In the genomic region with DNA sequence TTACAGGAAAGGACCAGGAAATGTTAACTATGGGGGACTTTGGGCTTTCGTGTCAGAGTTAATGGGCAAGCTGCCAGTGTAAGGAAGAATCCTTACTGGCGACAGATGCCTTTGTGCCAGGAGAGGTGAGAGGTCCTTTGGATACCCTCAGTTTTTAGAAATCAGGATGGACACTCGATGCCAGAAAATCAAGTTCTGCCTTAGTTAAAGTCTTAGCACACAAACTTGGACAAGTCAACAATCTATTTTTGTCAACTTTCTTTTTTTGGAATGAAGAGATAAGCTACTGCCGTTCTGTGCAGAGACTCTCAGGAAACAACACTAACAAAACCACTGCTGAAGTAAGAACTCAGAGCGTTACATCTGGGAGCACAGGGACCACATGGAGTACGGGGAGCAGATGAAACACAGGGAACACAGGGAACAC, we compare ENCODE assay signal across 14 mouse cellular contexts. TPM values are rescaled to one million over a fixed set of nuclear protein-coding genes. Genes with fewer than 3 reads are reported as not detected.
DNase-seq lines count a peak whose midpoint lies in the region; ATAC-seq lines count a peak whose summit lies in the region.
"Had no signal": no experiment of that assay in that cellular context is flagged by ENCODE, and none has a peak within 500 bp of the region (broad histone marks: within the 10 kb centered on the region; RNA-seq: fewer than 3 reads in every experiment).

No protein-coding gene starts in this region.

- no peak for ATAC-seq in embryonic facial prominence, embryonic 14.5 days (ENCODE audit: low read depth)
- no peak for ATAC-seq in heart, embryonic 15.5 days (replicated peaks; ENCODE audit: insufficient number of reproducible peaks, insufficient read depth, low FRiP score, low read depth)
- ATAC-seq: intestine, embryonic 16.5 days had no signal

- H3K9ac ChIP-seq in embryonic facial prominence, embryonic 14.5 days (ENCODE audit: low read depth, low read length) = no peak overlapping the region
- H3K9ac ChIP-seq in heart, embryonic 15.5 days = no peak overlapping the region
- H3K9ac ChIP-seq: embryonic facial prominence, embryonic 15.5 days; liver, embryonic 15.5 days had no signal

- peak; percentile 12 for DNase-seq in embryonic facial prominence, embryonic 14.5 days (ENCODE audit: low spot score)
- no peak for DNase-seq in embryonic facial prominence, embryonic 10.5 days (ENCODE audit: low spot score)
- peak; percentile 7 for DNase-seq in NIH3T3 (ENCODE audit: low read depth)
- peak; percentile 81 for DNase-seq in kidney, postnatal 14 days
- no peak for DNase-seq in ovary, postnatal 10 days (ENCODE audit: low spot score)
- no peak for DNase-seq in testis, postnatal 10 days (ENCODE audit: low spot score)
- no peak for DNase-seq in urinary bladder, adult 18-20 months (ENCODE audit: low spot score in 2 of 2)
- DNase-seq: cerebellum, postnatal 14 days; midbrain, embryonic 14.5 days; right cerebral cortex, postnatal 4 days had no signal

- H3K36me3 ChIP-seq in embryonic facial prominence, embryonic 14.5 days (ENCODE audit: control insufficient read depth, insufficient read depth, low read length) = 0 out of 2 replicates have a peak, but pooled peaks cover 12% of the 10 kb centered on the region
- peaks cover 19% of the 10 kb centered on the region for H3K36me3 ChIP-seq in embryonic facial prominence, embryonic 10.5 days (replicated peaks)
- peaks cover 4% of the 10 kb centered on the region; the same call in 1 of the 2 replicates for H3K36me3 ChIP-seq in heart, embryonic 15.5 days
- H3K36me3 ChIP-seq: liver, embryonic 15.5 days had no signal

- H3K27me3 ChIP-seq in embryonic facial prominence, embryonic 14.5 days (replicated peaks; ENCODE audit: control insufficient read depth, insufficient read depth, low read length) = no peaks in the 10 kb centered on the region
- no peaks in the 10 kb centered on the region for H3K27me3 ChIP-seq in embryonic facial prominence, embryonic 10.5 days (replicated peaks; ENCODE audit: low read depth, poor library complexity, severe bottlenecking)
- H3K27me3 ChIP-seq in heart, embryonic 15.5 days = no peaks in the 10 kb centered on the region
- H3K27me3 ChIP-seq: embryonic facial prominence, embryonic 15.5 days; liver, embryonic 15.5 days had no signal

- H3K4me1 ChIP-seq in embryonic facial prominence, embryonic 14.5 days (ENCODE audit: control insufficient read depth, insufficient read depth, low read length) = no peaks in the 10 kb centered on the region
- H3K4me1 ChIP-seq in embryonic facial prominence, embryonic 10.5 days = peaks cover 5% of the 10 kb centered on the region
- peaks cover 43% of the 10 kb centered on the region for H3K4me1 ChIP-seq in heart, embryonic 15.5 days (replicated peaks)
- H3K4me1 ChIP-seq: liver, embryonic 15.5 days had no signal

- WGBS in embryonic facial prominence, embryonic 14.5 days = 62% methylated on average over 6 of the region's 6 CpGs
- WGBS in embryonic facial prominence, embryonic 10.5 days = 85% methylated on average over 6 of the region's 6 CpGs
- WGBS in heart, embryonic 15.5 days = 11% methylated on average over 6 of the region's 6 CpGs

- no peaks in the 10 kb centered on the region for H3K9me3 ChIP-seq in embryonic facial prominence, embryonic 14.5 days (ENCODE audit: control insufficient read depth, low read length)
- H3K9me3 ChIP-seq in embryonic facial prominence, embryonic 10.5 days = no peaks in the 10 kb centered on the region
- H3K9me3 ChIP-seq in heart, embryonic 15.5 days (replicated peaks) = no peaks in the 10 kb centered on the region
- H3K9me3 ChIP-seq: embryonic facial prominence, embryonic 15.5 days; liver, embryonic 15.5 days had no signal

- H3K4me2 ChIP-seq in embryonic facial prominence, embryonic 14.5 days (ENCODE audit: low read depth, low read length) = no peak overlapping the region
- 0 out of 2 replicates have a peak overlapping the region, but pooled peaks have one; percentile 22 for H3K4me2 ChIP-seq in heart, embryonic 15.5 days
- H3K4me2 ChIP-seq: embryonic facial prominence, embryonic 15.5 days; liver, embryonic 15.5 days had no signal

- no peak overlapping the region for H3K4me3 ChIP-seq in embryonic facial prominence, embryonic 14.5 days (ENCODE audit: low read depth, low read length)
- H3K4me3 ChIP-seq in embryonic facial prominence, embryonic 10.5 days = no peak overlapping the region
- H3K4me3 ChIP-seq in heart, embryonic 15.5 days = no peak overlapping the region
- H3K4me3 ChIP-seq: embryonic facial prominence, embryonic 15.5 days; liver, embryonic 15.5 days had no signal

- H3K27ac ChIP-seq in embryonic facial prominence, embryonic 14.5 days (replicated peaks; ENCODE audit: low read depth, low read length) = no peak overlapping the region
- H3K27ac ChIP-seq in embryonic facial prominence, embryonic 10.5 days (replicated peaks) = no peak overlapping the region
- H3K27ac ChIP-seq in heart, embryonic 15.5 days = peak overlapping the region; percentile 83
- H3K27ac ChIP-seq: embryonic facial prominence, embryonic 15.5 days; liver, embryonic 15.5 days had no signal

RNA-seq across cellular contexts. Expression of a gene that starts 58.3 kb away (rescaled TPM):
- 16.9 and 17.8 TPM in 2 replicates for polyA plus RNA-seq in embryonic facial prominence, embryonic 14.5 days (2014; fragmentation: Nextera tagmentation; extraction: Ambion mirVana)
- 13.4 and 15.0 TPM in 2 replicates for polyA plus RNA-seq in embryonic facial prominence, embryonic 10.5 days (2016; fragmentation: Nextera tagmentation; extraction: Ambion mirVana)
- 14.6 and 16.0 TPM in 2 replicates for polyA plus RNA-seq in heart, embryonic 15.5 days (2015; fragmentation: Nextera tagmentation; extraction: Ambion mirVana)

Comparison
In these comparisons a context has a peak if more than half of its experiments do, and no peak if none do; other contexts are left out.
1. DNase-seq: peak in embryonic facial prominence, embryonic 14.5 days (single experiment), NIH3T3 (single experiment) and kidney, postnatal 14 days (single experiment); none in embryonic facial prominence, embryonic 10.5 days (single experiment), ovary, postnatal 10 days (single experiment), testis, postnatal 10 days (single experiment) and urinary bladder, adult 18-20 months (0 of 2).